Mouse (Mus musculus): Measurements from ENCODE around the gene Slc12a7.

- TF ChIP-seq GATA1 (IDR thresholded peaks at IDR 0.05; ENCODE audit: low read length) (no peak), TAL1 (IDR thresholded peaks at IDR 0.05; ENCODE audit: low read length) (no peak)
These were observed 659 bp upstream of the Slc12a7 start for GRCm38 (mm10) chr13:73732235-73732634.

All from erythroblast, embryonic 14.5 days (primary cell).